Mouse (Mus musculus) naive thymus-derived CD4-positive, alpha-beta T cell, adult 2 months (primary cell): ENCODE results near the gene Zbtb24.
A peak's percentile ranks its signal among the peaks of the same experiment; 100 is the strongest.

Experiments used
- DNase-seq: peaks from one replicate; pipeline ENCODE4 v3.0.0-alpha.2; 2011; ENCODE audit warnings: low read depth

The Zbtb24 gene

GRCm38 (mm10) chr10:41504996-41505395 lies 54.8 kb downstream of the Zbtb24 start:
- DNase-seq: peak; percentile 39

DNA sequence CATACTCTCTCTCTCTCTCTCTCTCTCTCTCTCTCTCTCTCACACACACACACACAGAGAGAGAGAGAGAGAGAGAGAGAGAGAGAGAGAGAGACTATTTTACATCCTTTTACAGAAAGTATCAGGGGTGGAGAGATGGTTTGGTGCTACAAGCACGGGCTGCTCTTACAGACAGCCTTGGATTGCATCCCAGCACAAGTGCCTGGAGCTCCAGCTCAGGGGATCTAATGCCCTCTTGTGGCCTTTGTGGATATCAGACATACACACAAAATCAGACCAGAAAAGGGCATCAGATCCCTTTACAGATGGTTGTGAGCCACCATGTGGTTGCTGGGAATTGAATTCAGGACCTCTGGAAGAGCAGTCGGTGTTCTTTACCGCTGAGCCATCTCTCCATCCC lies 55.3 kb downstream of the Zbtb24 start:
- peak; percentile 84 for DNase-seq

DNA sequence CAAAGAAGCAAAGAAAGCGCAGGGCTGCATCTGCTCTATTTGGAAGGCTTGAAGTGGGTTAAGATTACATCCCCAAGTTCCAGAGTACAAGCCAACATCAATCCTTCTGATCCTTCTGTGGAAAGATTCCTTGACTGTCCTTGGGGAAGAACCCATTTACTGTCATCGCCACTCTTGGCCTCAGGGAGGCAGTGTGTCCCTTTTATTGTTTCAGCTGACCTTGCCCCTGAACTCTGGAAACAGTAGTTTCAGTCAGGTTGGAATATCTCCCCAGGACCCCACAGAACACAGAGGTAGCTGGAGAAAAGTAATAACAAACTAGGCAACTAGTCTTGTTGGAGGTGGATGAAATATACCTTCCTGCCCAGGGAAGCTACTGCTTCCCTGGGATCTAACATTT lies 59.0 kb downstream of the Zbtb24 start:
- peak; percentile 59 for DNase-seq

DNA sequence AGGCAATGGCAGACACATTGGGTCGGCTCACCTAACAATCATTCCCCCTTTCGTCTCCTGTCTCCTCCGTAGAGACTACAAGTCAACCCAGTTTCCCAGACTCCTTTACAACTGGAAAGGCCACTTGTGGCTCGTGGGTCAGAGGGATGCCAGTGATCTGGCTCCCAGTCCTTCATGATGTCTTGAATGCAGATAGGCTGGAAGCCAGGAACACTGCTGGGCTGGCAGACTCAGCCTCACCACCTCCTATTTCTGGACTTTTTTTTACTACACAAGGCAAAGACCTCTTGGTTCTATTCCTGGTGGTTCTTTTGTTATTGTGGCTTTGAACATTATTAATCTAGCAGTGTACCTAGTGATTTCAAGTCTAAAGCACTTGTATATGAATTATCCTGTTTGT lies 64.1 kb downstream of the Zbtb24 start:
- DNase-seq: no peak

DNA sequence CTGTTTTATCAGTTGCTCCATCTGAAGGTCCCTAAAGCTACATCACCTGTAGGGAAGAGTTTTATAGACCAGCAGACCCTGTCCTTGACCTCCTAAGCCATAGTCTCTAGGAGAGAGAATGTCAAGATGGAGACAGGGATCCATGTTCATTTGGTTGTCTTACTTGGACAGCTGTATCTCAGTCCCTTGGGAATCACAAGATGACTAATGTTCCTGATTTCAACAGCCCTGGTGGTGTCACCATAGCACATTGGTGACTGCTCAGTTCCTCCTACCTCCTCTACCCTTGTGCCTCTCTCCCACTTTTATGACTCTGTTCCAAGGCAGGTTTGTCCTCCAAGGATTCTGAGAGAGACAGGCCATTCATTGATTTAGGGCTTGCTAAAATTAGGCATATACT lies 64.7 kb downstream of the Zbtb24 start:
- DNase-seq: no peak
